Mouse (Mus musculus) B cell, adult 62 days (primary cell): ENCODE data around the gene Sp9. TPM values are rescaled to one million over a fixed set of nuclear protein-coding genes. Genes with fewer than 3 reads are reported as not detected.

Experiments used
- total RNA-seq: library from RNA; stranded (reverse); gene quantifications from 4 replicates; pipeline ENCODE4 v1.2.4, GENCODE M21; 2023

The Sp9 gene
- not detected in 4 replicates for total RNA-seq

GRCm38 (mm10) chr2:73271459-73272161, at the start of gene Sp9:
Gene Sp9, plus strand, starts transcription at chr2:73271925.

DNA sequence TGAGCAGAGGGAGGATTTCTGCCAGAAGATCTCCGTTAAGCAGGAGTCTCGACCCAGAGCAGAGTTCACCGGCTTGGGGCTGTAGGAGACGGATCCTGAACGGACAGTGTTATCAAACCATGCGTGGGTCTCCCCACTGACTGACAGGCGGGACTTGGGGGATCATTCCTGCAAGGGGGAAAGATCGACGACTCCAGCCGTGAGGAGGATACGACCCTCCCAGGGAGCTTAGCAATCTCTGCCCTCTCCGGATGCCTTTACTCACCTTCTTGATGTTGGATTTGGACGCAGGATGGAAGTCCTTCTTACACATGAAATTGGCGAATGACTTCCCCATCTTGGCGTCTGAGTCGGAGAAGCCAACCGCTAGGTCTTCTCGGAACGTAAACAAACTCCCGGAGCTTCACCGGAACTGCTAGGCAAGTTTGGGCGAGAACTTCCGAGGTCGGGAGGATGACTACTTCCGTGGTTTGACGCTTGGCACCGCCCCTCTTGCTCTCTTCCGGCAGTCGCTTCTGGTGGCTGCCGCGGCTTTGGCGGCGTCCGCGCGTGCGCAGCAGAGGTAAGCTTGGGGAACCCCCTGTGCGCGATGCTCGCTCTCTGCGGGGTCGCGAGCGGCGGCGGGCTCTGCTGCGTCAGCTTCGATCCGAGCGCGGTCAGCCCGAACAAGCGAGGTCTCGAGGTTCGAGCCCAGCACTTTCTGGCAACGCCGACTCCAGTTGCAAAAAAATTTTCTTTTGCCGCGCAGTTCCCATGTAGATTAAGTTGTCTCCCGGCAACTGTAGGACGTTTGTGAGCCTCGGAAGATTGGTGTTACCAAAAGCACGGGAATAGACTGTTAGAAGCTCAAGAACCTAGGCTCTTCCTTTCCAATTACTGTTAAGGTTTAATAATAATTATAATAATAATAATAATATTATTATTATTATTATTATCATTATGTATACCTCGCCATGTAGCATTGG, 40.7 kb downstream of the Sp9 start, which contains the start of the genes Scrn3 and Cir1:
Scrn3 (plus strand) TSS at position 450 of the 965 bp plus-strand sequence.
Cir1 (minus strand) TSS at position 550 of the 965 bp plus-strand sequence.

Other genes starting within 250 kb of the Sp9 start
- gene Ola1, start 53.0 kb upstream of the Sp9 start, total RNA-seq, result 32.2 to 42.2 TPM (median 37.5 TPM) in 4 replicates
- 3.9 to 6.2 TPM (median 4.6 TPM) in 4 replicates for gene Scrn3, start 40.7 kb downstream of the Sp9 start, total RNA-seq
- gene Cir1, start 40.8 kb downstream of the Sp9 start, total RNA-seq, result 22.7 to 27.4 TPM (median 25.5 TPM) in 4 replicates
- gene Gpr155, start 114.6 kb downstream of the Sp9 start, total RNA-seq, result 14.2 to 20.2 TPM (median 17.9 TPM) in 4 replicates